Mouse (Mus musculus): ENCODE results near the gene Frmd4b.

GRCm38 (mm10) chr6:97250966-97251365, 366.4 kb downstream of the Frmd4b start:
- TF ChIP-seq POLR2A (IDR thresholded peaks at IDR 0.05; ENCODE audit: low read depth, low read length) (no peak), CTCF (IDR thresholded peaks at IDR 0.05; ENCODE audit: extremely low read depth, insufficient read length, insufficient replicate concordance, low read depth, low read length) (no peak)

Data from small intestine, adult 2 months (tissue).